Mouse (Mus musculus) liver, postnatal 0 days (tissue): ENCODE data around the gene Crip3. TPM values are rescaled to one million over a fixed set of nuclear protein-coding genes. Genes with fewer than 3 reads are reported as not detected.

ENCODE experiments used
- ATAC-seq: fragments of 200-750 bp; cut with Nextera tagmentation; 2 replicates; pipeline ENCODE4 v1.8.0; 2017; ENCODE audit warnings: mild to moderate bottlenecking, moderate library complexity
- DNase-seq: peaks from one replicate; pipeline ENCODE4 v3.0.0-alpha.2; 2016
- H3K27ac ChIP-seq: fragments of 300-500 bp; sonication (generic); 2 replicates; pipeline ENCODE4 v1.5.1; 2014; ENCODE audit warnings: antibody characterized with exemption, moderate library complexity, mild to moderate bottlenecking, low read depth
- H3K27me3 ChIP-seq: fragments of 300-500 bp; sonication (generic); 2 replicates; pipeline ENCODE4 v1.6.1; 2014; ENCODE audit warnings: low read length, control low read depth, mixed read lengths; ENCODE audit not compliant: insufficient read depth
- H3K36me3 ChIP-seq: fragments of 300-500 bp; sonication (generic); replicated peaks from 2 replicates; pipeline ENCODE4 v1.6.1; 2014; ENCODE audit warnings: mild to moderate bottlenecking, control low read depth, low read length, moderate library complexity, mixed read lengths; ENCODE audit not compliant: insufficient read depth
- H3K4me1 ChIP-seq: fragments of 300-500 bp; sonication (generic); 2 replicates; pipeline ENCODE4 v1.6.1; 2014; ENCODE audit warnings: antibody characterized with exemption, mild to moderate bottlenecking, control low read depth; ENCODE audit not compliant: insufficient read depth
- H3K4me2 ChIP-seq: fragments of 300-500 bp; sonication (generic); 2 replicates; pipeline ENCODE4 v1.6.1; 2014; ENCODE audit warnings: low read depth, mild to moderate bottlenecking, low read length, moderate library complexity, mixed read lengths
- H3K4me3 ChIP-seq: fragments of 300-500 bp; sonication (generic); 2 replicates; pipeline ENCODE4 v1.5.1; 2014; ENCODE audit warnings: low read depth, low read length
- H3K9ac ChIP-seq: fragments of 300-500 bp; sonication (generic); replicated peaks from 2 replicates; pipeline ENCODE4 v1.6.1; 2014; ENCODE audit warnings: mild to moderate bottlenecking, moderate library complexity
- H3K9me3 ChIP-seq: fragments of 300-500 bp; sonication (generic); 2 replicates; pipeline ENCODE4 v1.6.1; 2016; ENCODE audit warnings: mild to moderate bottlenecking, control low read depth, low read length, mixed read lengths
- CTCF ChIP-seq: sonication (generic); IDR thresholded peaks from 2 replicates; pipeline ENCODE4 v1.5.1; 2016; ENCODE audit warnings: antibody characterized with exemption, low read depth
- EP300 ChIP-seq: IDR thresholded peaks from 2 replicates; pipeline ENCODE4 v1.6.1; 2016; ENCODE audit warnings: antibody characterized with exemption, low read depth, mild to moderate bottlenecking
- WGBS: fragments of 180-500 bp; shearing (Covaris S2); extraction: QIAGEN DNeasy Blood & Tissue Kit; methylation state at CpG from one replicate; pipeline ENCODE4 v1.1.7; 2014; ENCODE audit not compliant: insufficient replicate concordance; 5-methylcytosine and 5-hydroxymethylcytosine counted together
- polyA plus RNA-seq: library from polyadenylated mRNA; unstranded; fragments of >200 nt; fragmentation: Nextera tagmentation; extraction: Ambion mirVana; gene quantifications from 2 replicates; pipeline ENCODE4 v1.2.1, GENCODE M21; 2015

Gene Crip3
- polyA plus RNA-seq = not detected in 2 replicates

GRCm38 (mm10) chr17:46428761-46429414 is at the start of gene Crip3:
Gene Crip3 (plus strand): TSS chr17:46428926.
- Histone ChIP-seq H3K4me3 (no peak within 1 kb of the TSS), H3K4me1 (no peaks in the 10 kb centered on the region), H3K4me2 (peak within 1 kb of the TSS; percentile 42; the same call in 1 of the 2 replicates), H3K27me3 (0 out of 2 replicates have a peak, but pooled peaks cover 5% of the 10 kb centered on the region), H3K9me3 (no peaks in the 10 kb centered on the region), H3K36me3 (no peaks in the 10 kb centered on the region), H3K9ac (no peak within 1 kb of the TSS), H3K27ac (no peak within 1 kb of the TSS)
- WGBS = 17% methylated on average over 18 of the region's 18 CpGs
- TF ChIP-seq CTCF (no peak), EP300 (no peak)
- DNase-seq (no peak), ATAC-seq (0 out of 2 replicates have a peak, but pooled peaks have one; percentile 41)

GRCm38 (mm10) chr17:46383294-46384060 is 45.2 kb upstream of the Crip3 start, which contains the start of gene Zfp318:
Gene Zfp318 (plus strand): TSS chr17:46383731.
- peak within 1 kb of the TSS; percentile 86 for H3K27ac ChIP-seq
- WGBS = under 1% methylated on average over 34 of the region's 105 CpGs
- H3K4me1 ChIP-seq = peaks cover 16% of the 10 kb centered on the region

GRCm38 (mm10) chr17:46384061-46384801 is 44.5 kb upstream of the Crip3 start:
- peaks cover 16% of the 10 kb centered on the region for H3K4me1 ChIP-seq
- peak overlapping the region; percentile 83 for H3K9ac ChIP-seq
- no peaks in the 10 kb centered on the region for H3K9me3 ChIP-seq
- ATAC-seq (peak; percentile 15; the same call in 1 of the 2 replicates), DNase-seq (peak; percentile 45)
- WGBS = under 1% methylated on average over 62 of the region's 70 CpGs
- H3K4me3 ChIP-seq = peak overlapping the region; percentile 75
- H3K27me3 ChIP-seq = peaks cover 4% of the 10 kb centered on the region; the same call in 1 of the 2 replicates
- H3K36me3 ChIP-seq = 0 out of 2 replicates have a peak, but pooled peaks cover 2% of the 10 kb centered on the region
- peak overlapping the region; percentile 97 for H3K4me2 ChIP-seq
- H3K27ac ChIP-seq = peak overlapping the region; percentile 86
- no peak for TF ChIP-seq EP300
- no peak for TF ChIP-seq CTCF

More at GRCm38 (mm10) chr17:46383294-46384060, 45.2 kb upstream of the Crip3 start, which contains the start of gene Zfp318:
- ATAC-seq (peak; percentile 99), DNase-seq (peak; percentile 95)
- H3K4me3 ChIP-seq = peak within 1 kb of the TSS; percentile 75
- H3K4me2 ChIP-seq = peak within 1 kb of the TSS; percentile 97
- TF ChIP-seq EP300 (no peak), CTCF (no peak)
- 0 out of 2 replicates have a peak, but pooled peaks cover 2% of the 10 kb centered on the region for H3K36me3 ChIP-seq
- peaks cover 4% of the 10 kb centered on the region; the same call in 1 of the 2 replicates for H3K27me3 ChIP-seq
- H3K9ac ChIP-seq = peak within 1 kb of the TSS; percentile 83
- H3K9me3 ChIP-seq = no peaks in the 10 kb centered on the region

- Histone ChIP-seq H3K27ac (no peak overlapping the region), H3K4me2 (no peak overlapping the region), H3K4me1 (peaks cover 13% of the 10 kb centered on the region), H3K4me3 (no peak overlapping the region), H3K27me3 (peaks cover 4% of the 10 kb centered on the region; the same call in 1 of the 2 replicates), H3K9me3 (no peaks in the 10 kb centered on the region), H3K9ac (no peak overlapping the region), H3K36me3 (0 out of 2 replicates have a peak, but pooled peaks cover 2% of the 10 kb centered on the region)
- WGBS = 35% methylated on average over 3 of the region's 3 CpGs
- TF ChIP-seq EP300 (no peak), CTCF (no peak)
- ATAC-seq (no peak), DNase-seq (no peak)
These were observed 40.5 kb upstream of the Crip3 start for GRCm38 (mm10) chr17:46388200-46388599.

GRCm38 (mm10) chr17:46393012-46393411 is 35.7 kb upstream of the Crip3 start:
- WGBS = 47% methylated on average over 2 of the region's 2 CpGs
- peaks cover under 1% of the 10 kb centered on the region; the same call in 1 of the 2 replicates for H3K4me1 ChIP-seq
- H3K9me3 ChIP-seq = no peaks in the 10 kb centered on the region
- H3K27me3 ChIP-seq = no peaks in the 10 kb centered on the region
- ATAC-seq (no peak), DNase-seq (peak; percentile 39)
- H3K9ac ChIP-seq = no peak overlapping the region
- H3K4me3 ChIP-seq = no peak overlapping the region
- peaks cover 13% of the 10 kb centered on the region for H3K36me3 ChIP-seq
- peak; percentile 73 for TF ChIP-seq CTCF
- TF ChIP-seq EP300 = no peak
- no peak overlapping the region for H3K27ac ChIP-seq
- no peak overlapping the region for H3K4me2 ChIP-seq
